Mouse (Mus musculus) cerebellum, adult 18-20 months (tissue): ENCODE data around the gene Ube3b.

ENCODE experiments used
- DNase-seq, 2 experiments: peaks; one replicate each; pipeline ENCODE4 v3.0.0; 2021

The Ube3b gene

DNA sequence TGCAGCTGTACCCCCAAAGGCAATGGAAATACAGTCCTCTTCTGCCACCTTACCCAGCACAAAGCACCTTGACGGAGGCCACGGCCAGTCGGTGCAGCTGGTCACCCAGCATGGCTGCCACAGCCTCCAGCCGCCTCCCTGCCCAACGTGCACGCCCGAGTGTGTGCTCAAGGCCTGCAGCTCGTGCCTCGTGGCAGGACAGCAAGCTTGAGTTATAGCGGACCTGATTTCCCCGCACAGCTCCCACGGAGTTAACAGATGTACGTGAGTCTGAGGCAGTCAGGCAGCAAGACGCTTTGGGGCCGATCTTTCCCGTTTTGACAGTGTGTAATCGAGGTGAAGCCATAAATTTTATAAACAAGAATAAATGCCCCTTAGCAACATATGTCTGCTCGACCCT, 48.2 kb downstream of the Ube3b start:
- no peak for DNase-seq

DNA sequence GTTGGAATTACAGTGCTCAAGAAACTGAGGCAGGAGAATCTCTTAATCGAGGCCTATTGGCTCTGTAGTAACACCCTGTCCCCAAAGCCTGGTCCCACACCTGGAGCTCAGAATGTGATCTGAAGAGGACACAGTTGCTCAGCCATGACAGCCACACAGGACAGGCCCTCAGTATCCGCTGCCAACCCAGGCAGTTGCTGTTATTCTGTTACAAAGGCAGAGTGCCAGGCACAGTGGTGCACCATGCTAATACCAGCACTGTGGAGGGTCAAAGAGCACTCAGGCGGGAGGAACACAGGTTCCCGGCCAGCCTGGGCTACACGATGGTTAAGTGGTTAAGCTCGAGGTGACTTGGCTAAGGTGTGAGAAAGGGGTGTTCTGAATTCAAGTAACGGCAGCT, 49.4 kb downstream of the Ube3b start:
- DNase-seq: no peak

DNA sequence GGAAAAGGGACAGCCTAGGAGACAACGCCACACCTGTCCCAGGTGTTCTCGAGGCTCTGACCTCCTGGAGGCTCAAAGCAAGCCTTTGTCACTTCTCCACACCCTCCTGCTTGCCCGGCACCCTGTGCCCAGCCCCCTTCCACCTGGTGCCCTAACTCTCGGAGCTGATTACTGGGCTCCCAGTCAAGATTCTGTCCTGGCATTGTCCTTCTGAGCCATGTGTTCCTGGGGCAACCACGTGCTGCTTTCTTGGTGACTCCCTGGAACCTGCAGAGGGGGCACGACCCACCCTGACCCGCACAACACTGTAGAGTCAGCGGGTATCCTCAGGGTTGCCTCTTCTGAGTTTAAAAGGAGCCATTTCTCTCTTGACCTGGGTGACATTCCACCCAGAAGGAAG, 54.0 kb downstream of the Ube3b start:
- no peak for DNase-seq

DNA sequence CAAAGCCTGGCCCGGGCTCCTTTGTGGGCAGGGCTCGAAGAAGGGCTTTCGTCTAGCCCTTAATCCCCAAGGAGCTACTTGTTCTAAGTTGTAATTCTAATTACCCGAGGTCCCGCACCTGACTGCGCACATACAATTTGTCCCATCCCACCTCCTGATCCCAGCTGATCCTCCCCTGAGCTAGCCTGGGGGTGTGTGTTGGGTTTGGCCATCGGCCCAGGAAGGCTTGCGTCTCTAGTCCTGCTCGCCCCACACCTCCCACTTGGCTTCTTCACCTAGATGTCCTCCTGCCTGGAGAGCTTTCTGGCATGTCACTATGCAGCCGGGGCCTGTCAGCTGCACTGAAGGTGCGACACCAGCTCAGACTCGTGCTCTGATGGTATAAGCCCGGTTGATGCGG, 55.2 kb downstream of the Ube3b start:
- DNase-seq: no peak

DNA sequence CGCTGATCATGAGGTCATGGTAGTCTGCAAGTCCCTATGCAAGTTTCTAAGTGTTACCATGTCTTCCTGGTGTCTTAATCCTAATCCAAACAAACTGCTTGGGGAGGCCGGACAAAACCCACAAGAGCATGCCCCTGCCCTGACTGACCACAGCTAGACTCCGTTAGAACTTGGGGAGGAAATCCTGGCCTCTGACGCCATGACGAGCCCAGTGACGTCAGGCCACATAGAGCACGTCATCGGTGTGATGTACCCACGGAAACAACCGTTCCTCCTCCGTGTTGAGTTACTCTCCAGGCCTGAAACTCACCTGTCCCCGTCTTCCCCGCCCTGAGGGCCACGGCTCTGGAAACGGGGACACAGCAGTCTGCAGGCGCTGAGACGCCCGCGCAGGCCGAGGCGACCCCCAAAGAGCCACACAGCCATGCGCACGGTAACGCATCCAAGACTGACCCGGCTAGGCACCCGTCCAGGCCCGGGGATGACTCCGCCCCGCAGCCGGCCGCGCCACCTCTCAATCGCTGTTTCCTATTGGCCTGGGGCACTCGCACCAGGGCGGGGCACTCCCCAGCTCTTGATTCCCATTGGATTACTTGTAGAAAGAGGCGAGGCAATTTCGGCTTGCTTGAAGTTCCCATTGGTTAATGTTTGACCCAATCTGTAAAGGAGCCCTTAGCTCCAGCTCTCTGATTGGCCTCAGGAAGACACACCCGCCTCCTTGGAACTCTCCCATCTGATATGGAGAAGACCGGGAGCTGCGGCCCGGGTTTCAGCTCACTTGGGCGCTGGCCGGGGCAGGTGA, 63.4 kb downstream of the Ube3b start, which contains the start of the genes Mmab and Mvk:
Mmab (minus strand) TSS at position 495 of the 802 bp plus-strand sequence.
Mvk (plus strand) TSS at position 704 of the 802 bp plus-strand sequence.
- peak; percentile 97 to 99 for DNase-seq

DNA sequence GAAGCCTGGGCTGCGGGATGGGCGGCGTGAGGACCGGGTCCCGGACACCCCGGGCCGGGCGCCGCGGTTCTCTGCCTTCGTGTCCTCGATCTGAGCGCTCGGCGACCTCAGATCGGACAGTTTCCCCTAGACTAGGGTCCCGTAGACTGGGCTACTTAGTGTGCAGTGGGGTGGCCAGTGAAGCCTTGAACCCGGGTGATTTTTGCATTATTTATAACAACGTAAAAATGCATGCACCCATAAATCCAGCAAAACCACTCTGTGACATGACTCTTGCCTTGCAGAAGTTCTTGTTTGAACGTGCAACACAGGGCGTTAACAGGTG, 63.9 kb downstream of the Ube3b start:
- no peak for DNase-seq

DNA sequence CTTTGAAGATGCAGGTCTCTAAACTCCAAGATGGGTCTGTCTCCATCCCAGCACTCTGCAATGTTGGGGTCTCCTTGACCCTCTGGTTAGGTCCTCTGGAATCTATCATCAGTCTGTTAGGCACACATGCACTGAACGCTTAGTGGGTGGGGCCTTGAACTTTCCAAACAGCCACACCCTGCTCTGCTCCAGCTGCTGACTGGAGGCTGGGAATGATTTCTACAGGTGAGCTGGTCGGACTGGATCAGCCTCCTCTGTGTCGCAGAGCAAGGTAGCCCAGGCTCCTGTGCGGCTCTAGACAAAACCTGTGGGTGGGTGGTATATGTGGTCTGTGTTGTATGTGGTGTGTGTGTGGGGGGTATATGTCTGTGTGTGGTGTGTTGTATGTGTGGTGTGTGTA, 68.6 kb downstream of the Ube3b start:
- no peak for DNase-seq

DNA sequence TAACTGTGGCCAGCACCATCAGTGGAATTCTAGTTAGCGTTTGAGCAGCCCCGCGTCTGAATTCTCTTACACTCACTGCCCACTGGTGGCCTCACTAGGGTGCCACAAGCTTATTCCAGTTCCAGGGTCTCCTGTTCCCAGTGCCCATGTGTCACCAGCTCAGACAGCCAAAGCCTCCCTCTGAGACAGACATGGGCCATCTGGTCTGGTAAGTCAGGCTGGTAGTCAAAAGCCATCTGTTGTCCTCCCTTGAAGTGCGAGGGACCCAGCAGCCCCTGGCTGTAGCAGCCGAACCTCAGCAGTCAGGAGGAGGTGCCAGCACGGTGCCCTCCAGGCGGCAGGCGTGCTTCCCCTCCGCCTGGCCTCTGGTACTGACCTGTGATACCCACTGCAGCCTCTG, 75.9 kb downstream of the Ube3b start:
- peak; percentile 77 to 84 for DNase-seq

DNA sequence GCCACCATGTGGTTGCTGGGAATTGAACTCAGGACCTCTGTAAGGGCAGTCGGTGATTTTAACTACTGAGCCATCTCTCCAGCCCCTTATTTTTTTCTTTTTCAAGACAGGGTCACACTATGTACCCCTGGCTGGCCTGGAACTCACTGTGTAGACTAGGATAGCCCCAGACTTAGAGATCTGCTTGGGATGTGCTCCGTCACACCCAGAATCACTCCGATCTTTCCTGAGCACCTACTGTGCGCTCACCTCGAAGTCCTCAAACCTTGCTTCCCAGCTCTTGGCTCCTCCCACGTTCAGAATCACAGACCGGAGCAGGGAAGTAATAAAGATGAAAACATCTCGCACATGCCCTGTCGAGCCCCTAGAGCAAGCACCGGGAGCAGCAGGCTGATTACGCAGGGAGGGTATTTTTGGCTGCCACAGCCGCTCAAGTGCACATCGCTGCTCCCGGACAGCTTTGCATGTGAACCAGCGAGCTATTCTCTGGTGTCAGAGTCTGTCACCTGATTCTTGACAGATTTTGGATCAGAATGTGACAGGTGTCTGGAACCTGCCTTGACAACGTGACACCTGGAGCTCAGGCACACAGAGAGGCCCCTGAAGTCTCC, 76.7 kb downstream of the Ube3b start:
- DNase-seq: no peak

DNA sequence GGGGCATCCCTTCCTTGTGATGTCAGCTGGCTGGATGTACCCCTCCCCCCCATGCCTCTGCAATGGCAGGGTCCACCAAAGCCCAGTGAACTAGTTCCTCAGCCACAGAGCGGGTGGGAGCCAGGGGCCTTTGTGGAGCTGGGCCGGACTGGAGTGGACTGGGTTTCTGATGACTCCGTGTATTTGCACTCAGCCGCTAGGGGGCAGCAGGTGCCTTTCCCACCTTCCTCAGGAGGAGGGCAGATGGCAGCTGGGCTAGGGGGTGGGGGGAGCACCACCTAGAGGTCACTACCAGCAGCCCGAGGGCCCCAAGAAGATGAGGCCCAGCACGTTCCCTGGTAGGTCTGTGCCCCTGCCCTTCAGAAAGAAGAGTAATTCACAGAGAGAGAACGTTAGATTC, 80.8 kb downstream of the Ube3b start:
- DNase-seq: peak; percentile 72 to 78

DNA sequence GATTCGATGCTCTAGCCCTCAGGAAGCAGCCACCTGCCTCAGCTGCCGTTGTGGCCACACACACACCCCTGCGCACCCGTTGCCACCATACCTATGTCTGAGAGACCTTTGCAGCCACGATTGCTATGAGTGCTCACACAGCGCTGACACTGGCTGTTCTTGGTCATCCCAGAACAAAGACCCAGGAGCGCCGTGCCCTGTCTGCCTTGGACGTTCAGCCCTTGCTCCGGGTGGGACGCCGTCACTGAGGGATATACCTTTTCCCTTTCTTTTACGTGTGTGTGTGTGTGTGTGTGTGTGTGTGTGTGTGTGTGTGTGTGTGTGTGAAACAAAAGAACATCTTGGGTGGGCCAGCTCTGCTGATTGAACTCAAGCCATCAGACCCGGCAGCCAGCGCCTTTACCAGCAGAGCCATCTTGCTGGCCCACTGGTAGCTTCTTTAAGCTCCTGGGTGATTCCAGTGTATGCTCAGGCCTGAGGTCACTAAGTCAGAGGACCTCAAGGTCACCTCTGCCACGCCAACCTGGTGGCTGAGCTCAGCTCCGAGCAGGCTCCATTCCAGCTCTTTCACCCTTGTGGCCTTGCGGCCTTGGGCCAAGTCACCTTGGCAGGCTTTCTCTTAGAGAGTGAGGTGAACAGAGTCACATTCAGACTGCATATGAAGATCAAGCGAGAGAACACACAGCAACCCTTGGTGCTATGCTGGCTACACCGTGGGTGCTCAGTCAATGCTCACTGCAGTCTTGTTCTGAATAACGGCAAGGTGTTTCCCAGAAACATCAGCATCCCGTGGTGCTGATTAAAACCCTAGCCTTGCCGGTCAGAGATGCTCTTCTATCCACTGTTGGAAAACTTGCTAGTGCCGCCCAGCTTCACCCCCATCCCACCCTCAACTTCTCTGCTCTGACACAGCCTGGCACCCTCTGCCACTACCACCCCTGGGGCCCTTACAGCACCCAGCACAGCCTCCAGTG, 81.9 kb downstream of the Ube3b start:
- no peak for DNase-seq

DNA sequence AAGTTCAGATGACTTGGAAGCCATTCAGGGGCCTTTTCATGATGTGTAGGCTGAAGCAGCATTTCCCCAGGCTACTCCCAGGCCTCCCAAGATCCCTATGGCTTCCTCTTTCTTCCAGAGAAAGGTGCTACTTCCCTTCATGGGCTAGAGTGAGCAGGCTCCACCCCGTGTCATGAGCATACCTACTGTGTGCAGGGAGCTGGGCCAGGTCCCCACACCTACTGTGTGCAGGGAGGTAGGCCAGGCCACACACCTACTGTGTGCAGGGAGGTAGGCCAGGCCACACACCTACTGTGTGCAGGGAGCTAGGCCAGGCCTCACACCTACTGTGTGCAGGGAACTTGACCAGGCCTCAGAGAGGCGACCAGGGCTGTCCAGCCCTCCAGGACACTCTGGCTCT, 84.2 kb downstream of the Ube3b start:
- no peak for DNase-seq

DNA sequence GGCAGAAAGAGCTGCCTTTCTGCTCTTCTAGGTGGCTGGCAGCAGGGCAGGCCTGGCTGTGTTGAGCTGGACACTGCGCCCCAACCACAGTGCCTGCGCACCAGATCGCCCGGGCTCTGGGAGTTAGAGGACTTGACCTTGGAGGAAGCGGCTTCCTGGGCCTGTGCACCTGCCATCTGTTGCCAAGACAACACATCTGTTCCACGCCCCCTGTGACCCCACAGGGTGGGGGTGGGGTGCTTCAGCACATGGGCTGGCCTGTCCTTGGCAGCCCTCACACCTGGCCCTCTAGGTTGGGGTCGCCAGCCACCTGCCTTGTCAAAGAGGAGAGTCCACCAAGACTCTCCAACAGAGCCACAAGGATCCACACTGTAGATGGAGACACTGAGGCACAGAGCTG, 85.2 kb downstream of the Ube3b start:
- DNase-seq: no peak

DNA sequence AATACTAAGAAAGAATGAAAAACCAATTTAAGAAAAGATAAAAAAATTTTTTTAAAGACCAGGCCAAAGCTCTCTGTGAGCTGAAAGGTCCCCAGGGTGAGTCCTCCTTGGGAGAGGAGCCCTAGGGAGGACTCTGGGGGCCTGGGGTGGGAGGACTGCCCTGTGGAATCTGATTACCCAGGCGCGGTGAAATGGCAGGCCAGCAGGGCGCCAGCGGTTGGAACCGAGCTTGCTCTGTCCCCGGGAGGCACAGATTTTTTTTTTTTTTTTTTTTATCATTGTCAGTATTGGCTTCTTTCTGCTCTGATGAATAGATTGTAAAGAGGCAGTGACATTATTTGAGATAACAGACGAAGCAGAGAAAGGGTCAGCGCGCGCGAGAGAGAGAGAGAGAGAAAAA, 86.6 kb downstream of the Ube3b start:
- no peak for DNase-seq

DNA sequence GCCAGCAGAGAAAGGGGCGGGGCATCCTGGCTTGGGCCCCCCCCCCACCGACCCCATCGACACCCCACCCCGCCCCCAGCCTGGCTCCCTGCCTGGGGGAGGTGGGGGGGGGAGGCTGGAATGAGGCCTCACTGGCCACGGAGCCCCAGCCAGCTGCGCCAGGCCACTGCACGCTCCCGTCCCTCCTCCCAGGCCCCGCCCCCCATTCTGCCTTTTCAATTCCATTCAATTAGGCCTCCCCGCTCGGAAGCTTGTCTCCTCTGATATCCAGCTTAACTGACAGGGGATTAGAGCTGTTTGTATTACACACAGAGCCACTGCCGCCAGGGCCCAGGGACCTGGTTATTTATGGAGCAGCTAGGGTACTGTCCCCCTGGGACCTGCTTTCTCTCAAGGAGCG, 87.0 kb downstream of the Ube3b start:
- DNase-seq: peak in 1 of 2 experiments; percentile 31

DNA sequence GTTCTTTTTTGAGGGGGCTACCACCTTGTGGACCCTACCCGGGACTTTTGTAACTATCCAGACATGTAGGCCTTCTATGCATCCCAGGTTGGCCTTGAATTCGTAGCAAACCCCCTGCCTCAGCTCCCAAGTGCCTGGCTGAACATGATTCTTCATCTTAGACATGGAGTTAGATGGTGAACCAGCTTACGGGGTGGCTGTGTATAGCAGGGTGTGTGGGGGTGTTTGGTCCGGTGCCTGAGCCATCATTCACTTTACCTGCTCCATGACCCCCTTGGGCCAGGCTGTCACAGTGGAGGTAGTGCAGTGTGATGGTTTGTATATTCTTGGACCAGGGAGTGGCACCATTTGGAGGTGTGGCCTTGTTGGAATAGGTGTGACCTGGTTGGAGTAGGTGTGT, 87.6 kb downstream of the Ube3b start:
- no peak for DNase-seq

DNA sequence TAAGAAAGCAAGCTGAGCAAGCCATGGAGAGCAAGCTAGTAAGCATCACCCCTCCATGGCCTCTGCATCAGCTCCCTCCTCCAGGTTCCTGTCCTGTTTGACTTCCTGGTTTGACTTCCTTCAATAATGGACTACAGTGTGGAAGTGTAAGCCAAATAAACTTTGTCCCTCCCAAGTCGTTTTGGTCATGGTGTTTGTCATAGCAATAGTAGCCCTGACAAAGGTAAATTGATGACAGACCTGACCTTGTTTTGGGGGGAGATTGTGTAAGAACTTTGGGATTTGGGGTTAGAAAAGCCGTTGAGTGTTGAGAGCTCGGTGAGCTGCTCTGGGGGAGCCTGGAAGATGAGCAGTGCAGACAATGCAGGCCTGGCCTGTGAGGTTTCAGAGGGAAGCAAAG, 90.0 kb downstream of the Ube3b start:
- DNase-seq: no peak
